Mouse (Mus musculus) spleen, adult 2 months (tissue): ENCODE data around the gene Atf2.

Experiments used
- CTCF ChIP-seq: fragments of 200-500 bp; IDR thresholded peaks from 2 replicates; pipeline ENCODE4 v1.5.1; 2011; ENCODE audit warnings: mild to moderate bottlenecking, inconsistent platforms; ENCODE audit not compliant: insufficient read depth, insufficient read length, insufficient replicate concordance; ENCODE audit errors: extremely low read depth
- POLR2A ChIP-seq: fragments of 200-500 bp; IDR thresholded peaks from 2 replicates; pipeline ENCODE4 v1.6.1; 2011; ENCODE audit warnings: low read depth, low read length, inconsistent platforms

DNA sequence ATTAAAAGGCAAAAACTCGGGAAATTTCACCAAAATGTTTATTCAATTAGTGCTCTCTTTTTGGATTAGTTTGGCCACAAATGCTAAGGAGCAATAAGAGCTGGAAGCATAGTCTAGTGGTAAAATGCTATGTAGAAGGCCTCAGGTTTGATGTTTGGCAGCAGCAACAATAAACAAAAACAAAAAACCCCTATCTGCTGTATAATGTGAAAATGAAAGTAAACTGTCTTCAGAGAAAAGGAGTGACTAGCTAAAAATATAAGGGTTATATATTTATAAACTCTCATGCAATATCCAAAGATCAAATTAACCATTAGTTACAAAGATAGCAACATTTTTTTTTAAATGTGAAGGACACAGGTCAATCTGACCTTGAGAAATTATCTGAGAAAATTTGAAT lies 36.2 kb downstream of the Atf2 start:
- TF ChIP-seq CTCF (no peak), POLR2A (no peak)
